Mouse (Mus musculus): ENCODE results near the gene Pus7l. TPM values are rescaled to one million over a fixed set of nuclear protein-coding genes. Genes with fewer than 3 reads are reported as not detected.

The Pus7l gene
- polyA plus RNA-seq, 1 experiment from 2014 or later = 7.1 TPM

DNA sequence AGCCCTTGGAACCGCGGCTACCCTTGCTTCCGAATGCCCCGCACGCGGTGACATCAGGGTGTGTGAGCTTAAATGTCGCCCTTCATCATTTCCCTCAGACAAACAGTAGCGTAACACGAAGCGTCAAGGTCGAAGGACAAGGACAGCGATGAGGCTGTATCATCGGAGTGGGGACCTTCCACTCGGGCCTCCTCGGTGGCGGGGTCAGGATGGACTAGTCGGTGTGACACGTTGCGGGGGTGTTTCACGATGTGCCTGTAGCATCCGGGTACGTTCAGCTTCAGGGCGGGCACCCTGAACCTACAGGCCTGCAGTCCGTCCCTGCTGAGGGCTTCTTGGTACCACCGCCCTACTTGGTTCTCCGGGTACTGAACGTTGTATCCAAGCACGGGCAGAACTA, 20.1 kb downstream of the Pus7l start:
- 89% methylated on average over 28 of the region's 28 CpGs for WGBS
- no peak overlapping the region for H3K4me3 ChIP-seq (ENCODE audit: low read depth, low read length)
- ATAC-seq (ENCODE audit: low read depth) = no peak
- H3K27me3 ChIP-seq (ENCODE audit: control insufficient read depth, insufficient read depth, low read length) = no peaks in the 10 kb centered on the region
- H3K9ac ChIP-seq (replicated peaks; ENCODE audit: low read depth, low read length) = no peak overlapping the region
- H3K27ac ChIP-seq (ENCODE audit: low read depth, low read length) = no peak overlapping the region
- H3K4me2 ChIP-seq (ENCODE audit: low read depth, low read length) = no peak overlapping the region
- H3K4me1 ChIP-seq (ENCODE audit: control insufficient read depth, insufficient read depth, low read length) = no peaks in the 10 kb centered on the region
- H3K36me3 ChIP-seq (ENCODE audit: control insufficient read depth, insufficient read depth, low read length) = no peaks in the 10 kb centered on the region
- H3K9me3 ChIP-seq (ENCODE audit: control insufficient read depth, low read length) = no peaks in the 10 kb centered on the region

- Histone ChIP-seq H3K27me3 (ENCODE audit: control insufficient read depth, insufficient read depth, low read length) (no peaks in the 10 kb centered on the region), H3K27ac (ENCODE audit: low read depth, low read length) (no peak overlapping the region), H3K4me2 (ENCODE audit: low read depth, low read length) (no peak overlapping the region), H3K4me1 (ENCODE audit: control insufficient read depth, insufficient read depth, low read length) (no peaks in the 10 kb centered on the region), H3K9ac (replicated peaks; ENCODE audit: low read depth, low read length) (no peak overlapping the region), H3K9me3 (ENCODE audit: control insufficient read depth, low read length) (no peaks in the 10 kb centered on the region), H3K4me3 (ENCODE audit: low read depth, low read length) (no peak overlapping the region), H3K36me3 (ENCODE audit: control insufficient read depth, insufficient read depth, low read length) (no peaks in the 10 kb centered on the region)
- WGBS = 79% methylated on average over 5 of the region's 5 CpGs
- no peak for ATAC-seq (ENCODE audit: low read depth)
These were observed 22.4 kb downstream of the Pus7l start for GRCm38 (mm10) chr15:94520959-94521358.

DNA sequence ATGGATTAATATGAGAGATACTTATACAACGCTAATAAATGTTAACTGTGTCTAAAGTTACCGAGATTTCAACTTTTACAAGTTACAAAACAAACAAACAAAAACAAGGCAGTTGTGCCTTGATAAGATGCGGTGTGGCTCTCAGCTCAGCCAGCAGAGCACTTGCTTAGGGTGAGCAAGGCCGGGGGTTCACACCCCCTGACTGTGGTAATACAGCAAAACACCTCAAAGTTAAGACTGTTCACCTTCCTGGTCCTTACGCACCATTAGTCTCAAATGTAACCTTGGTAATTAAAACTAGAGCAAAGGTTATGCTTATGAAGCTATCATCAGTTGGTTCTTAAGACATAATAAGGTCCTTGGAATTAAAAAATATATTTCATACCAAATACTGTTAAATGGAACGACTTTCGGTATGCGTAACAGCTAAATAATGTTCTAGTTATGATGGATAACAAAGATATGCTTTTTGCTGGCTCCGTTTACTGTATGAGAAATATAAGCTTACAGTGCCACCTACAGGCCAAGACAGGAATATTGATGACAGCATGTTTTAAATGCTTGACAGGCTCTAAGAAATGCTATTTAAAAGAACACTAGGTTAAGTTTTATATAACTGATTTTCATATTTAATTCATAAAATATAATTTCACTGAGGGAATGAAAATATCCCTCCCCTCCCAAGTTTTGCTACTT, 23.0 kb downstream of the Pus7l start:
- Histone ChIP-seq H3K9me3 (ENCODE audit: control insufficient read depth, low read length) (no peaks in the 10 kb centered on the region), H3K4me1 (ENCODE audit: control insufficient read depth, insufficient read depth, low read length) (no peaks in the 10 kb centered on the region), H3K4me2 (ENCODE audit: low read depth, low read length) (no peak overlapping the region), H3K4me3 (ENCODE audit: low read depth, low read length) (no peak overlapping the region), H3K27ac (ENCODE audit: low read depth, low read length) (no peak overlapping the region), H3K36me3 (ENCODE audit: control insufficient read depth, insufficient read depth, low read length) (no peaks in the 10 kb centered on the region), H3K27me3 (ENCODE audit: control insufficient read depth, insufficient read depth, low read length) (no peaks in the 10 kb centered on the region), H3K9ac (replicated peaks; ENCODE audit: low read depth, low read length) (no peak overlapping the region)
- WGBS = 48% methylated on average over 9 of the region's 9 CpGs
- ATAC-seq (ENCODE audit: low read depth) = peak; percentile 58

- H3K36me3 ChIP-seq (ENCODE audit: control insufficient read depth, insufficient read depth, low read length) = no peaks in the 10 kb centered on the region
- H3K9me3 ChIP-seq (ENCODE audit: control insufficient read depth, low read length) = no peaks in the 10 kb centered on the region
- no peak overlapping the region for H3K9ac ChIP-seq (replicated peaks; ENCODE audit: low read depth, low read length)
- no peak overlapping the region for H3K4me2 ChIP-seq (ENCODE audit: low read depth, low read length)
- no peak for ATAC-seq (ENCODE audit: low read depth)
- no peak overlapping the region for H3K4me3 ChIP-seq (ENCODE audit: low read depth, low read length)
- H3K27me3 ChIP-seq (ENCODE audit: control insufficient read depth, insufficient read depth, low read length) = no peaks in the 10 kb centered on the region
- 79% methylated on average over 16 of the region's 16 CpGs for WGBS
- no peaks in the 10 kb centered on the region for H3K4me1 ChIP-seq (ENCODE audit: control insufficient read depth, insufficient read depth, low read length)
- no peak overlapping the region for H3K27ac ChIP-seq (ENCODE audit: low read depth, low read length)
These were observed 25.3 kb downstream of the Pus7l start for GRCm38 (mm10) chr15:94517913-94518491.

- Histone ChIP-seq H3K27me3 (ENCODE audit: control insufficient read depth, insufficient read depth, low read length) (no peaks in the 10 kb centered on the region), H3K9ac (replicated peaks; ENCODE audit: low read depth, low read length) (no peak overlapping the region), H3K27ac (ENCODE audit: low read depth, low read length) (no peak overlapping the region), H3K9me3 (ENCODE audit: control insufficient read depth, low read length) (no peaks in the 10 kb centered on the region; the same call in 1 of the 2 replicates), H3K36me3 (ENCODE audit: control insufficient read depth, insufficient read depth, low read length) (no peaks in the 10 kb centered on the region), H3K4me3 (ENCODE audit: low read depth, low read length) (no peak overlapping the region), H3K4me2 (ENCODE audit: low read depth, low read length) (no peak overlapping the region), H3K4me1 (ENCODE audit: control insufficient read depth, insufficient read depth, low read length) (no peaks in the 10 kb centered on the region)
- ATAC-seq (ENCODE audit: low read depth) = no peak
- 62% methylated on average over 12 of the region's 12 CpGs for WGBS
These were observed 39.7 kb downstream of the Pus7l start for GRCm38 (mm10) chr15:94503451-94504215.

DNA sequence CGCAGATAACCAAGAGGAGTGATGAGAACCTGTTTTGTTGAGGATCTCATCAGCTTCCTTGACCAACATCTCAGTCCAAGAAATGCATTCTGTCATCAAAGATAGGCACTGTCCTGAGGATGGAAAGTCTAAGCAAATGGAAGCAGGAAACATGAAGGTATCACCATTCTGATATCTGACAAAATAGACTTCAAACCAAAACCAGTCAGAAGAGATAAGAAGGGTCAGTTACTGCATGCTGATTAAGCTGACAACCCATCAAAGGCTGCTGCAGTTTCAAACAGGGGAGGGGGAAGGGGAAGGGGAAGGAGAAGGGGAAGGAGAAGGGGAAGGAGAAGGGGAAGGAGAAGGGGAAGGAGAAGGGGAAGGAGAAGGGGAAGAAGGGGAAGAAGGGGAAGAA, 44.1 kb downstream of the Pus7l start:
- Histone ChIP-seq H3K27ac (ENCODE audit: low read depth, low read length) (no peak overlapping the region), H3K4me3 (ENCODE audit: low read depth, low read length) (no peak overlapping the region), H3K27me3 (ENCODE audit: control insufficient read depth, insufficient read depth, low read length) (no peaks in the 10 kb centered on the region), H3K9ac (replicated peaks; ENCODE audit: low read depth, low read length) (no peak overlapping the region), H3K4me1 (ENCODE audit: control insufficient read depth, insufficient read depth, low read length) (no peaks in the 10 kb centered on the region), H3K36me3 (ENCODE audit: control insufficient read depth, insufficient read depth, low read length) (no peaks in the 10 kb centered on the region), H3K9me3 (ENCODE audit: control insufficient read depth, low read length) (no peaks in the 10 kb centered on the region; the same call in 1 of the 2 replicates), H3K4me2 (ENCODE audit: low read depth, low read length) (no peak overlapping the region)
- ATAC-seq (ENCODE audit: low read depth) = no peak
- 84% methylated on average over 1 of the region's 1 CpGs for WGBS

GRCm38 (mm10) chr15:94495936-94496335, 47.4 kb downstream of the Pus7l start:
- Histone ChIP-seq H3K36me3 (ENCODE audit: control insufficient read depth, insufficient read depth, low read length) (no peaks in the 10 kb centered on the region), H3K9me3 (ENCODE audit: control insufficient read depth, low read length) (no peaks in the 10 kb centered on the region), H3K4me1 (ENCODE audit: control insufficient read depth, insufficient read depth, low read length) (no peaks in the 10 kb centered on the region), H3K27ac (ENCODE audit: low read depth, low read length) (no peak overlapping the region), H3K9ac (replicated peaks; ENCODE audit: low read depth, low read length) (no peak overlapping the region), H3K4me2 (ENCODE audit: low read depth, low read length) (no peak overlapping the region), H3K4me3 (ENCODE audit: low read depth, low read length) (no peak overlapping the region), H3K27me3 (ENCODE audit: control insufficient read depth, insufficient read depth, low read length) (no peaks in the 10 kb centered on the region)
- WGBS = 79% methylated on average over 10 of the region's 10 CpGs
- ATAC-seq (ENCODE audit: low read depth) = no peak

GRCm38 (mm10) chr15:94494445-94494844, 48.9 kb downstream of the Pus7l start:
- Histone ChIP-seq H3K4me3 (ENCODE audit: low read depth, low read length) (no peak overlapping the region), H3K27ac (ENCODE audit: low read depth, low read length) (no peak overlapping the region), H3K9me3 (ENCODE audit: control insufficient read depth, low read length) (no peaks in the 10 kb centered on the region), H3K27me3 (ENCODE audit: control insufficient read depth, insufficient read depth, low read length) (no peaks in the 10 kb centered on the region), H3K36me3 (ENCODE audit: control insufficient read depth, insufficient read depth, low read length) (no peaks in the 10 kb centered on the region), H3K4me1 (ENCODE audit: control insufficient read depth, insufficient read depth, low read length) (no peaks in the 10 kb centered on the region), H3K4me2 (ENCODE audit: low read depth, low read length) (no peak overlapping the region), H3K9ac (replicated peaks; ENCODE audit: low read depth, low read length) (no peak overlapping the region)
- no peak for ATAC-seq (ENCODE audit: low read depth)
- WGBS = 97% methylated on average over 1 of the region's 1 CpGs

GRCm38 (mm10) chr15:94489433-94489832, 53.9 kb downstream of the Pus7l start:
- Histone ChIP-seq H3K4me3 (ENCODE audit: low read depth, low read length) (no peak overlapping the region), H3K4me1 (ENCODE audit: control insufficient read depth, insufficient read depth, low read length) (no peaks in the 10 kb centered on the region), H3K9me3 (ENCODE audit: control insufficient read depth, low read length) (no peaks in the 10 kb centered on the region), H3K9ac (replicated peaks; ENCODE audit: low read depth, low read length) (no peak overlapping the region), H3K4me2 (ENCODE audit: low read depth, low read length) (no peak overlapping the region), H3K36me3 (ENCODE audit: control insufficient read depth, insufficient read depth, low read length) (no peaks in the 10 kb centered on the region), H3K27me3 (ENCODE audit: control insufficient read depth, insufficient read depth, low read length) (no peaks in the 10 kb centered on the region), H3K27ac (ENCODE audit: low read depth, low read length) (no peak overlapping the region)
- 89% methylated on average over 2 of the region's 2 CpGs for WGBS
- no peak for ATAC-seq (ENCODE audit: low read depth)
